Mouse (Mus musculus) megakaryocyte, embryonic 14.5 days (primary cell): Measurements from ENCODE around the gene Rab37.

ENCODE experiments used
- FLI1 ChIP-seq: IDR thresholded peaks from 2 replicates; pipeline ENCODE4 v1.6.1; 2012; ENCODE audit warnings: low read length, inconsistent platforms, mixed read lengths
- GATA1 ChIP-seq: IDR thresholded peaks from 3 replicates; pipeline ENCODE4 v1.6.1; 2012; ENCODE audit warnings: mixed read lengths, low read length, inconsistent platforms, borderline replicate concordance

- no peak for TF ChIP-seq GATA1
- TF ChIP-seq FLI1, result no peak
Measured at GRCm38 (mm10) chr11:115104769-115105563, 13.7 kb downstream of the Rab37 start.
